Mouse (Mus musculus): ENCODE results near the gene Elobl.

The Elobl gene

DNA sequence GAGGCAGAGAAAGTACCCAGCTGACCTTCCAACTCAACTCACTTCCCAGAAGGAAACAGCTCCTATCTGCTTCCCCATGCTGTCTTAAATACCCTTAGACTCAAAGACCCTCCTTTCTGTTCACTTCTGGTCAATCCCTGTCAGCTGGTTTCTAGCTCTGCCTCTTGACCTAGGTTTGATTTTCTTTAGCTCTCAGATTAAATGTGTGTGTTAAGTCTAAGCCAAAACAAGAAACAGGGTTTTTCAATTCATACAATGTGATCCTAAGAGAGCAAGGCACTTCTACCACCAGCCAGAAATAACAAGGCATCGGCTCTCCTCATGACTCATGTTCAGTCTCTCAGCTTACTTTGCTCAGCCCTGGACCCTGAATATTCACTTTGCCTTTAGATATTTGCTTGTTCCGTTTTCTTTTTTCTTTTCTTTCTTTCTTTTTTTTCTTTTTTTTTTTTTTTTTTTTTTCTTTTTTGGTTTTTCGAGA, at the start of gene Elobl:
Gene Elobl (minus strand): TSS at position 51 of the 481 bp plus-strand sequence.
- no peak for DNase-seq (ENCODE audit: low read depth)

DNA sequence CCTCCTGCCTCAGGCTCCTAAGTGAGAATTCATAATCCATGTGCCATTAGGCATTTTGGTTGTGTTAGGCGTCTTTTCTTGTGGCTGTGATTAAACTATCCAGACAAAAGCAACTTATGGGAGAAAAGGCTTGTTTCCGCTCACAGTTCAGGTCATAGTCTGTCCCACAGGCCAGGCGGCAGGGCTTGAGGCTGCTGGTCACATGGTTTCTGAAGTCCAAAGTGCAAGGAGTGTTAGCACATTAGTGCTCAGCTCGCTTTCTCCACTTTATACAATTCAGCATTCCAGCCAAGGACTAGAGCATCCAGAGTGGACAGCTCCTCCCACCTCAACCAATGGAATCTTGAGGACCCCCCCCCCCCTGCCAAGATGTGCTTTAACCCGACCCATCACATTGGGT, 45.5 kb upstream of the Elobl start:
- DNase-seq (ENCODE audit: low read depth): no peak

DNA sequence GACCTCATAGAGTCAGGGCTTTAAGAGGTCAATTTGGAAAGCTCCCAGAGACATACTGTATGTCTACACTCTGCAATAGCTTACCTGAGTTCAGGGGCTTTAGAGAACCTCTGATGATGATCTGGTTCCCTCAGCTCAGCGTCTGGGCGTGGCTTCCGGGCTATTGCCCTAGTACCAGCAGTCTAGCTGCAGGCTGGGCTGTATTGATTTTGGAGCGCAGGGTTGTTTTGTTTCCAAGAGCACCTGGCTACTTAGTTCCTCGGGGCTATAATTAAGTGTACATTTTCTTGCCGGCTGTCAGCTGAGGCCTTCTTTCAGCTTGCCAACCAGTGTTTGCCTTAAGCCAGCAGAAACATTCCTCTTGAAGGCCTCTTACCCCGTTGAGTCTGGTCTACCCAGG, 42.8 kb upstream of the Elobl start:
- DNase-seq (ENCODE audit: low read depth): no peak

DNA sequence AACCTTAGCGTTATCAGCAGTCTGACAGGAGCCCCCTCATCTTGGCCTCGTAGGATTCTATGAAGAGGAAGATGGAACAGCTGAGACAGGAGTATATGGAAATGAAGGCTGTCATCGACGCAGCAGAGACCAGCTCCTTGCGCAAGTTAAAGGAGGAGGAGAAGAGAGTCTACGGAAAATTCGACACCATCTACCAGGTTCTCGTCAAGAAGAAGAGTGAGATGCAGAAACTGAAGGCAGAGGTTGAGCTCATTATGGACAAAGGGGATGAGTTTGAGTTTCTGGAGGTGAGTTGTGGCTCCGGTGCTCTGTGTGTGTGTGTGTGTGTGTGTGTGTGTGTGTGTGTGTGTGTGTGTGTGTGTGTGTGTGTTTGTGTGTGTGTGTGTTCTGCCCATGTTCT, 42.3 kb upstream of the Elobl start:
- DNase-seq (ENCODE audit: low read depth): no peak

DNA sequence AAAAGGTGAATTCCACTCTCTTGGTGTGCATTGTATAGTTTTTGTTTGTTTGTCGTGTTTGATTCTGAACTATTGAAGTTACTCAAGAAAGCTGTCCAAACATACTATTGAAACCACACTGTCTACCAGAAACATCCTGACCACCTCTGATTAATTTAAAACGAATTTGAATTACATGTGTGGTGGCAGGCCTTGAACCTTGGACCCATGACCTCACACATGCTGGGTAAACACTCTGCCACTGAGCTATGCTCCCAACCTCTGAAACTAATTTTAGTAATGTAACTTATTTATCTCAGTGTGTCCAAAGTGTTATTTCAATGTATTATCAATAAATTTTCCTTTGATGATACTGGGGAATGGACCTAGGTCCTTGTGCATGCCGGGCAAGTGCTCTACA, 40.9 kb upstream of the Elobl start:
- DNase-seq (ENCODE audit: low read depth): no peak

DNA sequence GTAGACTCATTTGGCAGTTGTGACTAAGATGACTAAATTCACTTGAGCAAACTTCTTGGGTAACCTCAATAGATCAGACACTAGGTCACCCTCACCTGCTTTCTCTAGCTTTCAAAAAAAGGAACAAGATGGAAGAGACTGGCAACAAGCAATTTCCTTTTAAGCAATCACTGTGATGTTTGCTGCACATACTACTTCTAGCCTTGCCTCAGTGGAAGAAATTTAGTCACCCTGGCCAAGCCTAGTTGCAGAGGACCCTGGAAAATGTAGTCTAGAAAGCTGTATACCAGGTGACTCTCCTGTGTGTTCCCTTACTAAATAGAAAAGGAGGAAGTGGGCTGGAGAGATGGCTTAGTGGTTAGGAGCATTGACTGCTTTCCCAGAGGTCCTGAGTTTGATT, 39.7 kb upstream of the Elobl start:
- peak; percentile 73 for DNase-seq (ENCODE audit: low read depth)

DNA sequence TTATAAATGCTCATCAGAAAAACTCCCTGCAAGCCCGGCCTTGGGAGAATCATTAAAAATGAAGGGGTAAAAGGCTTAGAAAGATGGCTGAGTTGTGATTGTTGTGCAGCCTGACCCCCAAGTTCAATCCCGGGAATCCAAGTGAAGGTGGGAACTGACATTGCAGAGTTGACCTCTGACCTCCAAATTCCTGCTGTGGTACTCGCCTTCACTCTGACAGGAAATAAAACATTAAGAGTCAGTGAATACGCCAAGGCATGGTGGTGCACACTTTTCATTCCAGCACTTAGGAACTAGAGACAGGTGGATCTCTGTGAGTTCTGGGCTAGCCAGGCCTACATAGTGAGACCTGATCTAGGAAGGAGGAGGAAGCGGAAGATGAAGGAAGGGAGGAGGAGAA, 38.7 kb upstream of the Elobl start:
- no peak for DNase-seq (ENCODE audit: low read depth)

DNA sequence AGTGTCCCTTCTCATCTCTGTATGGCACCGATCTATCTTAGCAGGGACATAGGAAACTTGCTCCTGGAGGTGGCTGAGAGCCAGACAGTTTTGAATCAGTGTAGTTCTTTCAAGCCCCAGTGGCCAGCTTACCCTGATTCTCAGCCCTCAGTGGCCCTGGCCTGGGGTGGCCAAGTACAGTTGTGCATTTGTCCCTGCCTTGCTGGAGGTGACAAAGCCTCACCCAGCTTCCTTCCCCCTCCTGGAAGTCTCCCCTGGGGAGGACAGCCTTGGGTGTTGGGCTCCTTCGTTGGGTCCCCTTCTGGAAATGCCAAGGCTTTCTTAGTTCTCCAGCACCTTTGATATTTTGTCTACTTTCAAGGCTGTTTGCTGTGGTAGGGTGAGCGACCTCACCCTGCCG, 37.0 kb upstream of the Elobl start:
- no peak for DNase-seq (ENCODE audit: low read depth)

DNA sequence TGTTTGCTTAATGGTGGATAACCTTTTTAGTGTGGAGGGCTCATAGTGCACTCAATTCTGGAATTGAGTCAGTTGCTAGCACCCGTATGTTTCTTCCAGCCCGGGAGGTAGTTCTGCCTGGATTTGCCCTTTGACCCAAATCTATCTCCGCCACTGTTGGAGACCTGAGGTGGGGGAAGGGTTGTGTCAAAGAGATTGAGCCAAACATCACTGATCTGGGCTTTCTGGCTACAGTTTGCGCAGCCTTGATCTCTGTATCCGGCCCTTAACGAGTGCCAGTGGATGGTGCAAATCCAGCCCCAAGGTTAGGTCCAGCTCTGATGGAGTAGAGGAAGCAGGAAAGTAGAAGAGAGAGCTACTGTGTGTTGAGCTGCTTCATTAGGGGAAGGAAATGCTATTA, 36.3 kb upstream of the Elobl start:
- DNase-seq (ENCODE audit: low read depth): no peak

DNA sequence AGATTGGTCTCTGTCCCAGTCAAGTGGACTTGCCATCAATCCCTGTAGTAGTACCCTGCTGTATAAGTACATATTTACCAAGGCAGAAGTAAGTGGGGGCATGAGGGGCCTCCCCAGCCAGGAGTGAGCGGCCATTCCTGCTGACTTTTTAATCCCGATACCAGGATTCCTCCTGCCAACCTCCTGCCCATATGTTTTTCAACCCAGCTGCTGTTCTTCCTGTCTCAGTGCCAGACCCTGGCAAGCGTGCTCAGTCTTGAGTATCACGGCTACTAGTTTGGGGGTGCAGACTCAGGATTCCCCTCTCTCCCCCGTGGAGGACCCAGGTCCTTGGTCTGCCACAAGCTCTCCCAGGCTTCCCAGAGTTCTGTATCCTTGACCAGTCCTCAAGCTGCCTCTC, 35.9 kb upstream of the Elobl start:
- DNase-seq (ENCODE audit: low read depth): no peak

DNA sequence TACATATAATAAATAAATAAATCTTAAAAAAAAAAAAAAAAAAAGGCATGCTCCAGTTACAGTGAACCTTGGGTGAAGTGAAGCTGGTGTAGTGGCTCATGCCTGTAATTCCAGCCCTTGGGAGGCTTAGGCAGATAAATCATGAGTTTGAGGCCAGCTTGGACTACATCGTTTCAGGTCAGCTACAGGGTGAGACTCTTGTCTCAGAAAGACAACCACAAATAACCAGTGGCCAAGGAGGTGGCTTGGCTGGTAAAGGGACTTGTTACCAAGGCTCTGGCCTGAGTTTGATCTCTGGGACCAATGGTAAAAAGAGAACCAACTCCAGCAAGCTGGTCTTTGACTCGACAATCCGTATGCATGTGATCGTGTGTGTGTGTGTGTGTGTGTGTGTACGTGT, 35.3 kb upstream of the Elobl start:
- DNase-seq (ENCODE audit: low read depth): no peak

DNA sequence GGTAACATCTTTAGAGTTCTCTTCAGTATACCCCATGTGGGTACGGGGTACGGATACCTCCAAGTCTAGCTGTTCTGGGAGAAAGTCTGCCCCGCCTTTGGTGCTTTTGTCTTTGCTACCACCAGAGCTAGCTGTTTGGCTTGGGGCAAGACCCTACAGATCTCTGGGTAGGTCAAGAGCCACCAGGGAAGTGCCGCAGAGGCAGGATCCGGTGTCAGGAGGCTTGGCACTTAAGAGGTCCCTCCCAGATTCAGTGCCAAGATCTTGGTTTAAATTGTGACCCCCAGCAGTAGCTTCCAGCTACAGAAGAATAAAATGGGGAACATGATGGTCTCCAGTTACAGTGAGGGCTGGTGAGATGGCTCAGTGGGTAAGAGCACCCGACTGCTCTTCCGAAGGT, 34.8 kb upstream of the Elobl start:
- no peak for DNase-seq (ENCODE audit: low read depth)

DNA sequence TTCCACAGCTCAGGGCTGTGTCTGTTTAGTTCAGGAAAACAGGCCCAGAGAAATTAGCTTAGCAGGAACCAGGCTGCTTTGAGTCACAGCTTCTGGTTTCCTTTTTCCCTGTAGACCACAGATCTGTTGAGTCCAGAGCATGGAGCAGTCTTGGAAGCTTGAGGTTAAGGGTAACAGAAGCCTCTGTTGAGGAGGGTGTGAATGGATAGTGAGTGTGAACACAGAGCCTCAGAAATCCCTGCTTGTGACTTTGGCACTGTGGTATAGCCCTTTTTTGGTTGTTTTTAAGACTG, 33.7 kb upstream of the Elobl start:
- DNase-seq (ENCODE audit: low read depth): peak; percentile 77

DNA sequence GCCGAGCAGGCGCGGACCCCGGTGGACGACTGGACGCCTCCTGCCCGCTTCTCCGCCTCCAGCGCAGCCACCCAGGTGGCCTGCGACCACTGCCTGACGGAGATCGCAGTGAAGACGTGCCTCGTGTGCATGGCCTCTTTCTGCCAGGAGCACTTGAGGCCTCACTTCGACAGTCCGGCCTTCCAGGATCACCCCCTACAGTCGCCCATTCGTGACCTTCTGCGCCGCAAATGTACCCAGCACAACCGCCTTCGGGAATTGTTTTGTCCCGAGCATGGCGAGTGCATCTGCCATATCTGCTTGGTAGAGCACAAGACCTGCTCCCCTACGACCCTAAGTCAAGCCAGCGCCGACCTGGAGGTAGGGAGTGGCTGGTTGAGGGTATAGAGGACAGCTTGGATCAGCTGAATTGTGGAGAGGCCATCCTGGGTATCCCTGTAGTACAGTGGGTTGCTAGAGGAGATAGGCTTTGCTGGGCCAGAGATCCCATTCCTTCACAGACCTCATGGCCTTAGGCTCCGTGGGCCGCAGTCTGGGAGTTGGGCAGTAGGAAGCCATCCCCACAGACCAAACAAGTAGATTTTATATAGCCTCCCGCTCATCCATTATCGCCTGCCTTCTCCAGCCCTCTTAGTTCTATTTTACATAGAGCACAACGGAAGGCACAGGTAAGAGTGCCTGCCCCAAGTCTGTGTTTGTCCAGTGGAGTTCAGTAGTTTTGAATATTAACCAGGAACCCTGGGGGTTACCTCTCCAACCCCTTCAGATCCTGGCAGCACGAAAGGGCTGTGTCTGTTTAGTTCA, 33.2 kb upstream of the Elobl start:
- DNase-seq (ENCODE audit: low read depth): no peak

DNA sequence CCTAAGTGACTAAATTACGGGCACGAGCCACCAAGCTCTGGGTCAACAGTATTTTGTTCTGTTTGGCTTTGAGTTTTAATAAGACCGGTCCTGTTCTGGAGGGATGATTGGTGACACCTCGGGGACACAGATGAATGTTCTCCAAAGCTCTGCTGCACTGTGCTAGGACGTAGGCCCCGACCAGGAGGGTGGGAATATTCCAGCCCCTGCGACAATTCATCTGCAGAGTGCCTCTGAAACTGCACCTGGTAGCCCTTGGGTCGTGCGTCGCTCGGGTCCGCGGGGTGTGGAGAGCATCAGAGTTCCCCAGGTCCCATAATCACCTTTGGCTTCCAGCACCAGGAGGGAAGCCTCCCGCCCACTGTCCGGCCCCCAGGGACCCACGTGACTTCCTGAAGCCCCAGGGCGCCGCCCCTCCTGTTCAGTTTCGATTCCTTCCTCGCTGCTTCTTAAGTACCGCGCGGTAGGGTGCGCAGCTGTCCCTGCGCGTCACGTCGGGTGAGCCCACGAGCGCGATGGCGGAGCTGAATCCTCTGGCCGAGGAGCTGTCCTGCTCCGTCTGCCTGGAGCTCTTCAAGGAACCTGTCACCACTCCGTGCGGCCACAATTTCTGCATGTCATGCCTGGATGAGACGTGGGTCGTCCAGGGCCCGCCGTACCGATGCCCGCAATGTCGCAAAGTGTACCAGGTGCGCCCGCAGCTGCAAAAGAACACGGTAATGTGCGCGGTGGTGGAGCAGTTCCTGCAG, 32.4 kb upstream of the Elobl start, which contains the start of gene Trim25:
Gene Trim25 (plus strand): TSS at position 403 of the 749 bp plus-strand sequence.
- peak; percentile 97 for DNase-seq (ENCODE audit: low read depth)

DNA sequence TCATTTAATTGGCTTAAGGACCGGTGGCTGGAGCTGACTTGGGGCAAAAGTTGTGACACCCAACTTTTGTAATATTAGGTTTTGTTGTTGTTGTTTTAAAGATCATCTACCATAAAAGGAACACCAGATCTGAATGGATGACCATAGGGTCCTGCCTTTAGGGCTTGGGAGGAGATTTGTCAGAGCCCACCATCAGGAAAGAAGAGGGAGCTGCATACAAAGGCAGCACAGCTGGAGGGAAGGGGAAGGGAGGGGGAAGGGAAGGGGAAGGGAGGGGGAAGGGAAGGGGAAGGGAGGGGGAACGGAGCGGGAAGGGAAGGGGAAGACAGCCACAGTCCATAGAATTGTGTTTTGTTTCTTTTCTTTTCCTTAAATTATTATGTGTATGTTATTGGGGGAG, 31.7 kb upstream of the Elobl start:
- DNase-seq (ENCODE audit: low read depth): no peak

DNA sequence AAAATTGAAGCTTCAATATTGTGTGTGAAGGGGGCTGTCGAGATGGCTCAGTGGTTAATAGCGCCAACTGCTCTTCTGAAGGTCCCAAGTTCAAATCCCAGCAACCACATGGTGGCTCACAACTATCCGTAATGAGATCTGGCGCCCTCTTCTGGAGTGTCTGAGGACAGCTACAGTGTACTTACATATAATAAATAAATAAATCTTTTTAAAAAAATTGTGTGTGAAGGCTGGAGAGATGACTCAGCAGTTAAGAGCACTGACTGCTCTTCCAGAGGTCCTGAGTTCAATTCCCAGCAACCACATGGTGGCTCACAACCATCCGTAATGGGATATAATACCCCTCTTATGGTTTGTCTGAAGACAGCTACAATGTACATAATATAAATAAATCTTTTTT, 30.6 kb upstream of the Elobl start:
- DNase-seq (ENCODE audit: low read depth): peak; percentile 57

DNA sequence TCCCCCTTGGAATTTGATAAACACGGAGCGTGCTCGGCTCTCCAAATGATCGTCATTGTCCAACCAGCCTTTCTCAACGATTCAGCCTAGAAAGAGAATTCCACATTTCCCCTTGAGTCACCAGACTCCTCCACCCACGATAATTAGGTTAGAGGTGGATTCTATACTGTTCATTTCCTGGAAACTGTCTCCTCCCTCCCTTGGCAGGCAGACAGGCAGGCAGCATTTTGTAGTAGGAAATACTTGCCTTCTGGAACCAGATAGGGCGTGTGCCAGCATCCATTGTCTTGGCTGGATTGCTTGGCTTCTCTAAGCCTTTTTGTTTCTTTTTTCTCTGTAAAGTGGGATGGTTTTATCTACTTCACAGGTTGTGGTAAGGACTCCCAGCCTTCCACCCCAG, 29.7 kb upstream of the Elobl start:
- no peak for DNase-seq (ENCODE audit: low read depth)

DNA sequence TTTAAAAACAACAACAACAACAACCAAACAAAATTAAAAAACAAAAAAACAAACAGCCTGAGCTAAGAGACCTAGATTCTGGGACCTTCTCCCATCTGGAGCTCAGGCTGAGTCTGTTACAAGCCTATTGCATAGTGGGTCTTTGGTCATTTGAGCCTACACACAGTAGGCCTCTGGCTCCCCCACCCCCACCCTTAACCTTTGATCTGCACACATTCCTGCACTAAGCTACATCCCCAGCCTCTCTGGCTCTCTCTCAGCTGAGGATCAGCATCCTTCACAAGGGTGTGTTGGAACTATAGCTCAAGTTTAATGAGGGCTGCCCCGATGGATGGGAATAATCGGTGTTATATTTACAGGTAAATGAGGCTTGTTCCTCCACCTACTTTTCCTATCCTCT, 28.9 kb upstream of the Elobl start:
- no peak for DNase-seq (ENCODE audit: low read depth)

DNA sequence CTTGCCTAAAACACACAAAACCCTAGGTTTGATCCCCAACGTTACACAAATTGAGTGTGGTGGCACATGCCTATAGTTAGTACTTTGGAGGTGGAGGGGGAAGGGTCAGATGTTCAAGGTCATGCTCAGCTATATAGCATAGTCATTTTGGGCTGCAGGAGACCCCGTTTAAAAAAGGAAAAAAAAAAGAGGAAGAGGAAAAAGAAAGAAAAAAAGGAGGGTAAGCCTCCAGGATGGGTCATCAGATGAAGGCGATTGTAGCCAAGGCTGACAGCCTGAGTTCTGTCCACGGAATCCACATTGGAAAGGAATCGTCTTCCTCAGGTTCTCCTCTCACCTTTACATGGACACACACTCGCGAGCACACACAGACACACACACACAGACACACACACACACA, 27.8 kb upstream of the Elobl start:
- peak; percentile 30 for DNase-seq (ENCODE audit: low read depth)

DNA sequence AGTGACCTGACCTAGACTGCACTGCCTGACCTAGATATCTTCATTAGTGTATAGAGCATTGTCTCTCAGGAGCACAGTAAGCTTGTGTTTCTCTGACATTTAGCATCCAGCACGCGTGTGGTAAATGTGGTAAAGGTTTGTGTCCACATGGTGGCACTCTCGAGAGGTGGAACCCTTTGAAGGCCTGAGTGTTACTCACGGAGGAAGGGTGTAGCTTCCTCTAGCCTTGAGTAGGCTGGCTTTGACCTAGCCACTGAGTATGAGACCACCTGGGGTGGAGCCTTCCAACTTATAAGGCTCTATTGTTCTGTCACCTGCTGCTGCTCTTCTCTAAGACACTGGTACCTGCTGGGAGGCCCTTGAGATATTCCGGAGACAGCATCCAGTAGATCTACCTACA, 26.9 kb upstream of the Elobl start:
- peak; percentile 90 for DNase-seq (ENCODE audit: low read depth)

DNA sequence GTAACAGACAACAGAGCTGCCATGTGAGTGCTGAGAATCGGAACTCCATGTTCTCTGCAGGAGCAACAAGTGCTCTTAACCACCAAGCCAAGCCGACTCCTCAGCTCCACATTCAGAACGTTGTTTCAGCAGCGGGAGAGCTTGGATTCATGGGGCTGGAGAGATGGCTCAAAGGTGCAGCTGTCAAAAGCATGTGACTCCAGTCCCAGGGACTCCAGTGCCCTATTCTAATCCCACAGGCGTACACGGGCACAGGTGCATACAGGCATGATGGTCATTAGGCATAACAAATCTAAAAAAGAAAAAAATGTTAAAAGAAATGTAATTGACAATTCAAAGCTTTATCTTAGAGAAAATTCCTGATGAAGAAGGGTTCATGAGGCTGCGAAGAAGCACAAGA, 26.5 kb upstream of the Elobl start:
- no peak for DNase-seq (ENCODE audit: low read depth)

DNA sequence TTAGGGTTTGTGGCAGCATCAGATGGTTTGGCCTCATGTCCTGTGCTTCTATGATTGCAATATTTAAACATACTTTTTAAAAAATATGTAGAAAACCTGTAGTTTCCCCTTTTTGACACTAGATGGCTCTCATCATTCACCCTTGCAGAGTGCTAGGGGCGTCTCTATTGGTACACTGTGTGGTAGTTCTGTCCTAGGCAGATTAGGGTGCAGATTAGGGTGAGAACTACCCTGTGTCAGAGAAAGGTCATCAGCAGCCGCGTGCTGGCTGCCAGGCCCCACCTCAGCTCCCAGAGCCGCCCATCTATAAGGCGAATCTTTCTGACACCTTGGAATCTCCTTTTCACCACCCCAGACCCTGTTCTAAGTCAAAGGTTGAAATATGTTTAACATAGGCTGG, 22.8 kb upstream of the Elobl start:
- peak; percentile 71 for DNase-seq (ENCODE audit: low read depth)

DNA sequence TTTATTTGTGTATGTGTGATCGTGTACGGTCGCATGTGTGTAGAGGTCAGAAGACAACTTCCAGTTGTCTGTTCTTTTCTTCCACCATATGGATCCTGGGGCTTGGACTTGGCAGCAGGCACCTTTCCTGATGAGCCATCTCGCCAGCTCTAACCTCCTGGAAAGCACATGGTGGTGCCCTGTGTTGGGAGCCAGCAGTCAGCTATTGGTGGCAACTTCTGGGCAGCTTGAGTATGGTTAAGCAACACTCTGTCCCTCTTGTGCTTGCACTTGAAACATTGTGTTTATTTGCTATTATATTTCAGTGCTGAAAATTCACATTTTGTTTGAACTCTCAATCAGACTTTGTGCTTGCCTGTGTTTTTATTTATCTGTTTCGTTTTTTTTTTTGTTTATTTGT, 22.2 kb upstream of the Elobl start:
- no peak for DNase-seq (ENCODE audit: low read depth)
